Mouse (Mus musculus) limb, embryonic 10.5 days (tissue): ENCODE measurements around the gene Apoc2. TPM values are rescaled to one million over a fixed set of nuclear protein-coding genes. Genes with fewer than 3 reads are reported as not detected.

Source experiments
- DNase-seq: peaks from one replicate; pipeline ENCODE4 v3.0.0-alpha.2; 2017; ENCODE audit warnings: low spot score
- H3K27ac ChIP-seq: fragments of 300-500 bp; sonication (generic); 2 replicates; pipeline ENCODE4 v1.5.1; 2016; ENCODE audit warnings: mild to moderate bottlenecking
- H3K27me3 ChIP-seq: fragments of 300-500 bp; sonication (generic); 2 replicates; pipeline ENCODE4 v1.6.1; 2016; ENCODE audit warnings: low read depth, mild to moderate bottlenecking; ENCODE audit not compliant: poor library complexity, severe bottlenecking
- H3K36me3 ChIP-seq: fragments of 300-500 bp; sonication (generic); 2 replicates; pipeline ENCODE4 v1.6.1; 2016; ENCODE audit warnings: mild to moderate bottlenecking, moderate library complexity
- H3K4me1 ChIP-seq: fragments of 300-500 bp; sonication (generic); 2 replicates; pipeline ENCODE4 v1.6.1; 2016
- H3K4me3 ChIP-seq: fragments of 300-500 bp; sonication (generic); 2 replicates; pipeline ENCODE4 v1.5.1; 2016; ENCODE audit warnings: mild to moderate bottlenecking, moderate library complexity
- H3K9me3 ChIP-seq: fragments of 300-500 bp; sonication (generic); replicated peaks from 2 replicates; pipeline ENCODE4 v1.6.1; 2016; ENCODE audit warnings: mild to moderate bottlenecking
- WGBS: fragments of 180-500 bp; shearing (Covaris S2); methylation state at CpG from one replicate; pipeline ENCODE4 v1.1.7; 2016; 5-methylcytosine and 5-hydroxymethylcytosine counted together
- polyA plus RNA-seq: library from polyadenylated mRNA; unstranded; fragments of >200 nt; fragmentation: Nextera tagmentation; extraction: Ambion mirVana; gene quantifications from 2 replicates; pipeline ENCODE4 v1.2.1, GENCODE M21; 2016

Gene Apoc2
- polyA plus RNA-seq, 1 experiment from 2014 or later, result 0.28 TPM

GRCm38 (mm10) chr7:19685374-19685773 is 7.6 kb upstream of the Apoc2 start:
- Histone ChIP-seq H3K36me3 (no peaks in the 10 kb centered on the region), H3K9me3 (no peaks in the 10 kb centered on the region), H3K4me3 (no peak overlapping the region), H3K27me3 (no peaks in the 10 kb centered on the region), H3K27ac (no peak overlapping the region), H3K4me1 (peaks cover 5% of the 10 kb centered on the region; the same call in 1 of the 2 replicates)
- DNase-seq, result no peak
- 64% methylated on average over 4 of the region's 4 CpGs for WGBS

- 88% methylated on average over 6 of the region's 6 CpGs for WGBS
- Histone ChIP-seq H3K36me3 (no peaks in the 10 kb centered on the region), H3K4me1 (peaks cover 5% of the 10 kb centered on the region; the same call in 1 of the 2 replicates)
These were observed 6.0 kb upstream of the Apoc2 start for GRCm38 (mm10) chr7:19683771-19684201.

DNA sequence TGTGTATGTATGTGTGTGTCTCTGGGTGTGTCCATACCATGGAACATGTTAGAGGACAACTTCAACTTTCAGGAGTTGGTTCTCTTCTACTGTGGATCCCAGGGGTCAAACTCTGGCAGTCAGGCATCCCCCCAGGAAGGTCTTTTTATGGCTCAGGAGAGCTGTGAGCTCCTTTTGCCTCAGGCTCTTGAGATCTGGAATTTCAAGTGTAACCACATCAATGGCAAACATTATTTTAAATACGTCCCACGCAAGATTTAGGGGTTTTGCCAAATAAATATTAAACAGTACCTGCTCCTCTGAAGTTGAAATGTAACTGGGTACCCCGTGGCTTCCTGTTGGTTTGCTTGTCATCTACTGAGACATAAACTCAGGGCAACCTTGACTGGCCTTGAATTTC is 5.2 kb upstream of the Apoc2 start:
- H3K36me3 ChIP-seq, result no peaks in the 10 kb centered on the region
- no peak overlapping the region for H3K27ac ChIP-seq
- no peak for DNase-seq
- H3K9me3 ChIP-seq, result no peaks in the 10 kb centered on the region
- no peaks in the 10 kb centered on the region for H3K27me3 ChIP-seq
- 77% methylated on average over 3 of the region's 3 CpGs for WGBS
- peaks cover 5% of the 10 kb centered on the region; the same call in 1 of the 2 replicates for H3K4me1 ChIP-seq
- no peak overlapping the region for H3K4me3 ChIP-seq

More at GRCm38 (mm10) chr7:19683771-19684201, 6.0 kb upstream of the Apoc2 start:
- no peak for DNase-seq
- no peaks in the 10 kb centered on the region for H3K9me3 ChIP-seq
- no peak overlapping the region for H3K27ac ChIP-seq
- no peak overlapping the region for H3K4me3 ChIP-seq
- no peaks in the 10 kb centered on the region for H3K27me3 ChIP-seq

DNA sequence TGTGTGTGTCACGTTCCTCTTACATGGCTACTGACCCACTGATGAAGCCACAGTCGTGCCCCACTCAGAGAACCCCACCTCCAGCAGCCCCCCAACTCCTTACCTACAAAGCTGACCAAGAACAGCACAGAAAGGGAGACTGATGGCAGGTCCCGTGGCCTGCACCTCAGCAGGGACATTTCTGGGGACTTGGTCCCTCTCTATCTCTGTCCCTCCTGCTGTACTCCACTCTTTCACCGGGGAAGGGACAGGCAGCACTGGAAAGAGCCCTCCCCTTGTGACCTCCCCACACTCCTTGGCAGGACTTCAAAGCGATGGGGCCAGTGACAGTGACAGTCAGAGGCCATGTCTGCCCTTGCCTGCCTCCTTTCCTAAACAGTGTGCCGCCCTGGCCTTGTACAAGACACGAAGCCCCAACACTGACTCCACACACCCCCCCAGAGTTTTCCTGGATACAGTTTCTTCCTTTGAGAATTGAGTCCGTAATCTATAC is 3.5 kb upstream of the Apoc2 start, which contains the start of the genes Gm44805 and Apoc4:
Gm44805 (minus strand) TSS at position 222 of the 493 bp plus-strand sequence.
Apoc4 (minus strand) TSS at position 278 of the 493 bp plus-strand sequence.
- Histone ChIP-seq H3K4me1 (no peaks in the 10 kb centered on the region), H3K36me3 (no peaks in the 10 kb centered on the region), H3K27ac (no peak within 1 kb of the TSS), H3K27me3 (no peaks in the 10 kb centered on the region), H3K4me3 (no peak within 1 kb of the TSS), H3K9me3 (no peaks in the 10 kb centered on the region)
- 54% methylated on average over 8 of the region's 8 CpGs for WGBS
- no peak for DNase-seq

DNA sequence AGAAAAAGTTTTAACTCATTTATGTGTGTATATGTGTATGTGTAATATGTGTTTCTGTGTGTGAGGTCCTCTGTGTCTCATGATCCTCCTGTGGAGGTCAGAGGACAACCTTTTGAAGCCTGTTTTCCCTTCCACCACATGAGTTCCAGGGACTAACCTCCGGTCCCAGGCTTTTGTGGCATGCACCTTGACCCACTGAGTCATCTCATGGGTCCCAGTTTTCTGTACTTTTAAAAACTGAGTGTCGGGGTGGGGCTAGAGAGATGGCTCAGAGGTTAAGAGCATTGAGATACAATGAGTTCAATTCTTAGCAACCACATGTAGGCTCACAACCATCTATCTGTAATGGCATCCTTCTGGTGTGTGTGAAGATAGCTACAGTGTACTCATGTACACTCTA is 3.0 kb upstream of the Apoc2 start:
- H3K4me3 ChIP-seq, result no peak overlapping the region
- H3K36me3 ChIP-seq, result no peaks in the 10 kb centered on the region
- WGBS, result 92% methylated on average over 2 of the region's 2 CpGs

GRCm38 (mm10) chr7:19678901-19679300 is 1.2 kb upstream of the Apoc2 start:
- DNase-seq, result no peak
- H3K36me3 ChIP-seq, result no peaks in the 10 kb centered on the region
- no peaks in the 10 kb centered on the region for H3K4me1 ChIP-seq
- no peaks in the 10 kb centered on the region for H3K27me3 ChIP-seq
- H3K9me3 ChIP-seq, result no peaks in the 10 kb centered on the region
- no peak overlapping the region for H3K27ac ChIP-seq
- WGBS, result 89% methylated on average over 3 of the region's 3 CpGs
- no peak overlapping the region for H3K4me3 ChIP-seq

More for the DNA sequence above, 3.0 kb upstream of the Apoc2 start:
- no peak for DNase-seq
- no peaks in the 10 kb centered on the region for H3K27me3 ChIP-seq
- H3K9me3 ChIP-seq, result no peaks in the 10 kb centered on the region
- H3K4me1 ChIP-seq, result no peaks in the 10 kb centered on the region
- no peak overlapping the region for H3K27ac ChIP-seq

DNA sequence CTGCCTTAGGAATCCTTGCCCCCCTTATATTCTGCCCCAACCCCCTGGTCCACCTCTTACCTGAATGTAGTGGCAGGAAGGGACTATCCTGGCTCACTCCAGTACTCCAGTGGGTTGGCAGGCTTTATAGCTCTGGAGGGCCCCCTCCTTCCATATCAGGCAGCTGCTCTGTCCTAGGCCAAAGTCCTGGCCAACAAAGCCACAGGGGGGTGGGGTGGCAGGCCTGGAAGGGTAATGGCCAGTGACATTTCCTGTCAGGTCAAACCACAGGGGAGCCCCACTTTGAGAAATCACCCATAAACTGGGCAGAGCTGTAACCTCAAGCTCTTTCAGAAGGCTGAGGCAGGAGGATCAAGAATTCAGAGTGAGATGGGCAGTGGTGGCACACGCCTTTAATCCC is 1.1 kb downstream of the Apoc2 start:
- no peak for DNase-seq
- Histone ChIP-seq H3K4me1 (no peaks in the 10 kb centered on the region), H3K36me3 (no peaks in the 10 kb centered on the region), H3K27ac (no peak overlapping the region), H3K9me3 (no peaks in the 10 kb centered on the region), H3K27me3 (no peaks in the 10 kb centered on the region), H3K4me3 (no peak overlapping the region)
- 76% methylated on average over 1 of the region's 1 CpGs for WGBS

DNA sequence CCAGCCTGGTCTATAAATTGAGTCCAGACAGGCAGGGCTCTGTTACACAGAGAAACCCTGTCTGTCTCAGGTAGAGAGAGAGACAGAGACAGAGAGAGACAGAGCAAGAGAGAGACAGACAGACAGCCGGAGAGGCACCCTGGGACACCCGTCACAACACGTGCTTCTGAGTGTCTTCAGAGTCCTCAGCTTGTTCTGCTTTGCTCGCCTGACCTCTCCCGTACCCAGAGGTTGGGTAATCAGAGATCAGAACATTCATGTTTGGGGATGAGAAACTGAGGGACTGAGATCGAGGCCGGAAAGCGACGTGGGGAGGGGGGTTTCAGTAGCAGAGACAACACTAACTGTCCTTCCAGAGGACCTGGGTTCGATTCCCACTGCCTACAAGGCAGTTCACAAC is 1.9 kb downstream of the Apoc2 start:
- no peaks in the 10 kb centered on the region for H3K36me3 ChIP-seq
- H3K27me3 ChIP-seq, result no peaks in the 10 kb centered on the region
- H3K4me3 ChIP-seq, result no peak overlapping the region
- H3K4me1 ChIP-seq, result no peaks in the 10 kb centered on the region
- H3K27ac ChIP-seq, result no peak overlapping the region
- no peaks in the 10 kb centered on the region for H3K9me3 ChIP-seq
- WGBS, result 89% methylated on average over 10 of the region's 10 CpGs
- DNase-seq, result no peak

- WGBS, result 71% methylated on average over 14 of the region's 14 CpGs
- no peak overlapping the region for H3K27ac ChIP-seq
- H3K4me1 ChIP-seq, result peaks cover 9% of the 10 kb centered on the region
- H3K27me3 ChIP-seq, result no peaks in the 10 kb centered on the region
- no peaks in the 10 kb centered on the region for H3K36me3 ChIP-seq
- no peak for DNase-seq
- H3K4me3 ChIP-seq, result no peak overlapping the region
- no peaks in the 10 kb centered on the region for H3K9me3 ChIP-seq
These were observed 4.5 kb downstream of the Apoc2 start for GRCm38 (mm10) chr7:19673083-19673699.

DNA sequence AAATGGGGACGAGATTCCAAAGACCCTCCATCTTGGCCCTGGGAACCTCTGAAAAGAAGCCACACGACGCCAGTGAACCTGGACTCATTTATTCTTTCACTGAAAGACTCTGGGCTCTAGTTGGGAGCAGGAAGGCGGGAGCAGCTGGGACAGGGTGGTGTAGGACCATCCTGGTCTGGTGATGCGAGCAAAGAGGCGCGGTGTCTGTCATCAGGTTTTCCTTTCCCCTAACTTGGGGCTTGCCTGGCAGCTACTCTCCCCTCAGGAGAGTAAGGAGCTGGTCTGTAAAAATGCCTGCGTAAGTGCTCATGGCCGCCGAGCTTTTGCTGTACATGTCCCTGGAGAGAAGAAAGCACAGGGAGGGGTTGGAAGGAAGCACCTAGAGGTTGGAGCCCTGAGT is 6.2 kb downstream of the Apoc2 start:
- Histone ChIP-seq H3K4me1 (peaks cover 9% of the 10 kb centered on the region), H3K36me3 (no peaks in the 10 kb centered on the region), H3K27ac (no peak overlapping the region), H3K27me3 (no peaks in the 10 kb centered on the region), H3K4me3 (no peak overlapping the region), H3K9me3 (no peaks in the 10 kb centered on the region)
- DNase-seq, result no peak
- 72% methylated on average over 10 of the region's 10 CpGs for WGBS

GRCm38 (mm10) chr7:19668947-19669721 is 8.6 kb downstream of the Apoc2 start:
- DNase-seq, result peak; percentile 92
- Histone ChIP-seq H3K36me3 (no peaks in the 10 kb centered on the region), H3K27me3 (no peaks in the 10 kb centered on the region), H3K9me3 (no peaks in the 10 kb centered on the region), H3K27ac (peak overlapping the region; percentile 65), H3K4me3 (peak overlapping the region; percentile 27; the same call in 1 of the 2 replicates), H3K4me1 (peaks cover 16% of the 10 kb centered on the region)
- 9% methylated on average over 10 of the region's 10 CpGs for WGBS

DNA sequence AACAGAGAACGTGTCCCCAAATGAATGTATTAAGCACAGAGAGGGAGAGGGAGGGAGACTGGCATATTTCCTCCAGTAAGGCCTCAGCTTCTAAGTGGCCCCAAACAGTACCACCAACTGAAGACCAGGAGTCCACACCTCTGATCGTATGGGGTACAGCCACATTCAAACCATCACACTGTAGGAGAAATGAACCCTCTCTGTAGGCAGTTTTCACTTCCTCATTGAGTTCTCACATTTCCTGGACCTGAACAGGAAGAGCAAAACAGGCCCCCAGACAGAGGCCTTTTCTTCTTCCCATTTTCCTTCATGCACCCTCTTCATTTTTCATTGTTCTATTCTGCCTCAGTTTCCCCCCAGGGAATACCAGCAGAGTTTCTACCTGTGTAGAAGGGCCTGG is 10.3 kb downstream of the Apoc2 start:
- Histone ChIP-seq H3K4me3 (no peak overlapping the region), H3K9me3 (no peaks in the 10 kb centered on the region), H3K27ac (no peak overlapping the region), H3K36me3 (peaks cover 6% of the 10 kb centered on the region), H3K27me3 (no peaks in the 10 kb centered on the region), H3K4me1 (peaks cover 25% of the 10 kb centered on the region)
- no peak for DNase-seq
- WGBS, result 88% methylated on average over 2 of the region's 2 CpGs

- H3K4me3 ChIP-seq, result no peak overlapping the region
- DNase-seq, result no peak
- H3K4me1 ChIP-seq, result peaks cover 25% of the 10 kb centered on the region
- no peaks in the 10 kb centered on the region for H3K27me3 ChIP-seq
- H3K36me3 ChIP-seq, result peaks cover 12% of the 10 kb centered on the region
- WGBS, result 66% methylated on average over 3 of the region's 3 CpGs
- H3K9me3 ChIP-seq, result no peaks in the 10 kb centered on the region
- no peak overlapping the region for H3K27ac ChIP-seq
These were observed 11.0 kb downstream of the Apoc2 start for GRCm38 (mm10) chr7:19666750-19667149.
